Mouse (Mus musculus) stomach, postnatal 0 days (tissue): ENCODE measurements around the gene Lrp3.

ENCODE experiments used
- CTCF ChIP-seq: IDR thresholded peaks from 2 replicates; pipeline ENCODE4 v1.5.1; 2016; ENCODE audit warnings: antibody characterized with exemption, low read depth, mild to moderate bottlenecking, moderate library complexity
- EP300 ChIP-seq: optimal IDR thresholded peaks from 2 replicates; pipeline ENCODE3; 2016; ENCODE audit warnings: antibody characterized with exemption

DNA sequence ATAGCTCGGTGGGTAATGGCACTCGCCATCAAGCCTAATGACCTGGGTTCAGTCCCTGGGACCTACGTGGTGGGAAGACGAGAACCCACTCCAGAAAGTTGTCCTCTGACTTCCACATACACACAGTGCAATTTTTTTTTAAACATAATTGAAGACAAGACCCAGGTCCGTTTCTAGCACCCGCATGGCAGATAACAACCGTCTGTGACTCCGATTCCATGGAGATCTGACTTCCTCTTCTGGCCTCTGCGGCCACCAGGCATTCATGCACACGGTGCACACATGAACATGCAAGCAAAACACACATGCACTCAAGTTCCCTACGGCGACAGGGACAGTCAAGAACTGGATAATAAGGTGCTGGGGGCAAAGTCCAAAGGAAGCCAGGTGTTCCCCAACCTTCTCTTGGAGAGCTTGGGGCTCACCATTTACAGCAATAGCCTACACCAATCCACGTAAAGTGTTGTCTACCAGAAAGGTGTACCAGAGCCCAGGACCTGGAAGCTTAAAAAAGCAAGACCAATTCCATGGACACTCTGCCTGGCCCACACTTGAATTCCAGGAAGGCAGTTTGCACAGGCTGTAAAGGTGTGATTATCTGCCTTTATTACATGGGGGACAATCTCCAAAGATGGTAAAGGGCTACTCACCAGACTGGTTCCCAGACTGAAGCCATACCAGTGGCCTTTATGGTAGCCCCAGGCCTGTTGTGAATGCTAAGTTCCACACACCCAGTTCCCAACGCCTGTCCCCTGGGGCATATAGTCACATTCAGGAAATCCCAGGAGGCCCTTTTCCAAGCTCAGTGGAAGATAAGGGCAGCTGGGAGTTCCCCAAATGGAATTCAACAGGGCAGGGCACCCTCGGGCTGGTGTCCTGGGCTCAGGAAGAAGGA is 48.5 kb upstream of the Lrp3 start:
- TF ChIP-seq CTCF (no peak), EP300 (no peak)
